Mouse (Mus musculus): ENCODE data around the gene Gm20425.

The Gm20425 gene

DNA sequence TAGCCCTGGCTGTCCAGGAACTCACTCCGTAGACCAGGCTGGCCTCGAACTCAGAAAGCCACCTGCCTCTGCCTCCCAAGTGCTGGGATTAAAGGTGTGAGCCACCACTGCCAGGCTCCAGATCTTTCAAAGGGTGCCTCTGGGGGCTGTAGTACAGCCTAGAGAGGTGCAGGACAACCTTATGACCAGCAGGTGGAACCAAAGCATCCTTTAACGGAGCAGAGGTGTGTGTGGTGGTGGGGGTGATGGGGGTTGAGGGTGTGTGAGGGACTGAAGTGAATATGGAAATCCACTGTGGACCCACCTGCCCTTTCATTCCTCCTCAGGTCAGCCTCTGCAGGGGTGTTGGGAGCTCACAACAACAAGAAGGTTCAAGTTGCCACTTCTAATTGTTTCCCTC, 4.6 kb downstream of the Gm20425 start:
- peak; percentile 76 for DNase-seq (ENCODE audit: low read depth, low spot score)

- DNase-seq (ENCODE audit: low read depth, low spot score): no peak
Observed at GRCm38 (mm10) chr9:103224721-103225120, 5.4 kb downstream of the Gm20425 start.

GRCm38 (mm10) chr9:103214281-103214680, 15.8 kb downstream of the Gm20425 start:
- DNase-seq (ENCODE audit: low read depth, low spot score): no peak

DNA sequence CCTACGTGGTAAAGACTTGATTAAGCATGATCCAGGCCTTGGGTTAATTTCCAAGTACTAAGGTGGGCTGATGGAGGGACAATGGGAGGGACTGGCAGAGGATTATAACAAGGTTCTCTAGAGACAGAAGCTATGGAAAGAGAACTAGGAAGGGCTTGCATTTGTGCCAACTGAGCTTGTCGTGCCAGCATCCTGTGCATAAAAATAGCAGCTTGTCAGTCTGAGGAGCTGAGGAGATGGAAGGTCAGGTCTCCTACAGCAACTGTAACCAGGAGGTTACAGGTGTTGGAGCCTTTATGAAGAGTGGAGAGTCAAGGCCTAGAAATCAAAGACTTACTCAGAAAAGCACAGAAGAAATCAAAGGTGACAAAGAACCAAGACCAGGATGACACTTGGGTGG, 16.5 kb downstream of the Gm20425 start:
- no peak for DNase-seq (ENCODE audit: low read depth, low spot score)

DNA sequence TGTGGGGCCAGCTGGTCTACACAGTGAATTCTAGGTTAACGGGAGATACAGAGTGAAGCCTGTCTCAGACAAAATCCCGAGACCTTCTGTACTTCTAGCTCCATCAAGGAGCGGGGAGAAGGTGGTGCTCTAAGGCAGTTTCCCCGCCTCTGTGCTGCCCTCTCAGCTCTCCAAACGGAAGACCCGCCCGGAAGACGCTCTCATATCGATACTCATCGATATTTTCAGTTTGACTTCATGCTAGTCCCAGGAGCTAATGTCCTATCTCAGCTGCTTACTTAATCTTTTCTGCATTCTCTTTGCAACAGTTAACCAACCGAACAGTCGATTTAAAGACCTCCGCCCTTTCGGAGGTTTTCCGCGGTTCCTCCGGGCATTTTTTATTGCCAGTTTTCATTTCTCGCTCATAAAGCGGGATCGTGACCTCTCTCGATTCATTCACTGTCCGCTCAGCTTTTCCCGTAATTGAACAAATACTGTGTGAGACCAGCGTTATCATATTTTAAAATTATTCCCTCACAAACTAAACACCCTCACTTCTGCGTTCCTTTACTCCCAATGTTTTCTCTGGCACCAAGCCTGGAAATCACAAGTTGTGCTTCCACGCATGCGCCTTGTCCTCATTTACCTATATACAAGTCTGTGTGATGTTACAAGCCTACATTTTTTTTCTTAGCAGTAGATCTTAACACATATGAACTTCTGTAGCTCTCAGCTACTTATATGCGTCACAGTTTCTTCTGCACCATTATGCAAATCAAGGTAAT, 17.3 kb downstream of the Gm20425 start:
- no peak for DNase-seq (ENCODE audit: low read depth, low spot score)

DNA sequence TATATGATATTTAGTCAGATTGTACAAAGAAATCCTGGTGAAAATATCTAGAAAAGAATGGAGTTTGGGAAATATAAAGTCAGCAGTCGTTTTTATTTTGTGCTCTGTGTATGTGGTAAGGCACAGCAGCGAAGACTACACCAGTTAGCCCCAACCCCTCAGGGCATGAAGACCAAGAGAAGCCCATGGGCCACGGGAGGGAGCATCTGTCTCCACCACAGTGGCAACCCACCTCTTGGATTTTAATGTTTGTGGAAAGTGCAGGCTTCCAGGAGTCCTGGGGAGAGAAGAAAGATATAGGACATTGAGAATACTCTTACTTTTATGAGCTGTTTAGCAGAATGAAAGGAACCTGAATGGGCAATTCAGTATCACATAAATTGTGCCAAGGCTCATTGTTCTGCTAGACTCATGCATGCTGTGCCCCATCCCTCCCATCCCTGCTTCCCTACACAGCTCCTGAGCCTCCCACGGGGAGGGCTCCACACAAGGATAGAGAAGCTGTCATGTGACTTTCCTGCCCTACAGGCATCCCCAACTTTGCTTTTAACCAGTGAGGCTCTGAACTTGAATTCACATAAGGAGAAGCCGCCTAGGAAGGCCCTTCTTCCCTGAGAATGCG, 21.2 kb downstream of the Gm20425 start:
- DNase-seq (ENCODE audit: low read depth, low spot score): no peak

DNA sequence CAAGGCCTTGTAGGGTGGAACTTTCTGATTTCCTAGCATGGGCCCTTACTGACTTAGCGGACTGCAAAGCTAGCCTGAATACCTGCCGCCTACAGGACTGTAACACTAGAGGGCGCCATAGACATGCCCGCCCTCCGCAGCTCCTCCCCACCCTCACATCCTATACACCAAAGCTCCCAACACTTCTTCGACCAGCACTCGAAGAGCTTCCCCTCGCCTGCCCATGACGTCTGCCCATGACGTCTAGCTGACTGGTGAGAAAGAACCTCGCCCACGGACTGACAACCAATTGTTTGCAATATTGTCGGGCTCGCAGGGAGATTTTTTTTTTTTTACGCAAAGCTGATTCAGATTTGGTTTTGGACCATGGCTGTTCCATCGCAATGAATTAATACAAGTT, 22.3 kb downstream of the Gm20425 start:
- peak; percentile 84 for DNase-seq (ENCODE audit: low read depth, low spot score)

DNA sequence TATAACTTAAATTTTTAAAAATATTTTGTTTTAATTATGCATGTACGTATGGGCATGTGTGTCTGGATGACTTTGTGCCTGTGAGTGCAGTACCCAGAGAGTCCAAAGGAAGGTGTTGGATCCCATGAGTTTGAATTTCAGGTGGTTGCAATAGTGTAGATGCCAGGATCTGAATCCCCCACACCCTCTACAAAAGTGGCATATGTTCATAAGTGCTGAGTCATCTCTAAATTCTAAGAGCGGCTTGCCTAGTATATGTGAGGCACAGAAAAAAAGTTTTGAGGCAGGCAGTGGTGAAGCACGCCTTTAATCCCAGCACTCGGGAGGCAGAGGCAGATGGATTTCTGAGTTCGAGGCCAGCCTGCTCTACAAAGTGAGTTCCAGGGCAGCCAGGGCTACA, 24.3 kb downstream of the Gm20425 start:
- DNase-seq (ENCODE audit: low read depth, low spot score): no peak

GRCm38 (mm10) chr9:103201561-103202260, 28.4 kb downstream of the Gm20425 start, which contains the start of gene Srprb:
Srprb (minus strand) TSS chr9:103202137.
- peak; percentile 94 for DNase-seq (ENCODE audit: low read depth, low spot score)

DNA sequence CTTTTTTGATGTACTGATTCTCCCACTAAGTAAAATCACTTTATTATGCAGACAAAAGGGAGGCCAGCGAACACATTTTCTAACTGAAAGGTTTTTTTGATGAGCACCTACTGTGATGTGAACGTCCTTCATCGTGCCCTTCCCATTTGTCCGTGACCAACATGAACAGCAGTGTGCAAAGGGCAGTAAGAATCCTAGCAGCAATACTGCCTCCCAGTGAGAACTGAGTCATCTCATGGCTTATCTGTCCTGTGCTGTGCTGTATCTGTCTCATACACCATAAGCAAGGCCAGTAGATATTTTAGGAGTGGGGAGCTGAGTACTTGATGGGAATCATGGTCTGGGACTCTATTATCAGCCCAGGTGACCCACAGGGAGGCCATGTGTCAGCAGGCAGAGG, 41.7 kb downstream of the Gm20425 start:
- no peak for DNase-seq (ENCODE audit: low read depth, low spot score)

DNA sequence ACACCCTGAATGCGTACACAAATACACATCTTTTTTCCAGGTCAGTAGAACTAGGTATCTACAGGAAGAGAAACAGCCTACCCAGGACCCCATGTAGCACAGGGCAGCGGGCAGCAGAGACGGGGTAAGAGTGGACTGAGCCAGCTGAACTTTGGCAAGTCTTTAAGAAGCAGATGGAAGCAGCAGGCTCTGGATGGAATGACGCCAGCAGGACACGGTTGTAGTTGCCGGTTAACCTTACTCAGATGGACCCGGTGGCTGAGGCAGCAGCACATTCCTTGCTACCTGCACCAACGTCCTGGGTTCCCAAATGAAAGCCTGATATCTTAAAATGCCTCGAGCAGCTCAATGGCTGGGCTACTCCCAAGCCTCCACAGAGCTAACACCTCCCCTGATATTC, 43.4 kb downstream of the Gm20425 start:
- no peak for DNase-seq (ENCODE audit: low read depth, low spot score)

DNA sequence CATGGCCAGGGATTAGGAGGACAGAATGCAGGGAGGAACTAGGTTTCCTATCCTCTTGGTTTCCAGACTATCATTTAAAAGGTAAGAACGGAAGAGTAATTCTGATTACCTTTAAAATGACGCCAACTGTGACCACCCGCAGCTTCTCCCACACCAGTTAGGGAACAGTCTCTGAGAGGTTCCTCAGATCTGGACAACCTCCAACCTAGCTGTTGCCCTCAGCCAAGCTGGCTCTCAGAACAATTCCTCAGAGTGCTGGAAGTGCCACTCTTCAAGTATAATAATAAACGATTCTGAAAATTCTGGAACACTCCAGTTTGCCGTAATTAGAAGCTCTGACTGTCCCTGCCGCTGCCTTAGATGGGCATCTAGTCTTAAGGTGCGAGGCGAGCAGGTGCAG, 44.2 kb downstream of the Gm20425 start:
- DNase-seq (ENCODE audit: low read depth, low spot score): no peak

GRCm38 (mm10) chr9:103184855-103185254, 45.3 kb downstream of the Gm20425 start:
- peak; percentile 93 for DNase-seq (ENCODE audit: low read depth, low spot score)

DNA sequence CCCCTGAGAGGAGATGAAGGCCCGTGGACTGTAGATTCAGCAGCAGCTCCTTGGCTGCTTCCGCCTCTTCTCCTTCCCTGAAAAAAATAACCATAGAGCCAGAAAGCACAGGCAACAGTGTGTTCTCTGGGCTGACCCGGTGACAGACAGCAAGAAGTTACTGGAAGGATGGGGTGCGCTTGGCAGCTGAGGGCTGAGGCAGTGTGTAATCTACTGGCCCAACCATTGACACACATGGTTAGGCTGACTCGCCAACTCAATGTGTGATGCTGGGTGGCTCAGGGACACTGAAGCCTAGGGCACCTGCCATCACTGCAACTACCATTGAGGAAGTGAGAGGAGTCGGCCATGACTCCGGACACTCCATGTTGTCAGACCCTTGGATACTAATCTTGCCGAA, 48.2 kb downstream of the Gm20425 start:
- DNase-seq (ENCODE audit: low read depth, low spot score): no peak

DNA sequence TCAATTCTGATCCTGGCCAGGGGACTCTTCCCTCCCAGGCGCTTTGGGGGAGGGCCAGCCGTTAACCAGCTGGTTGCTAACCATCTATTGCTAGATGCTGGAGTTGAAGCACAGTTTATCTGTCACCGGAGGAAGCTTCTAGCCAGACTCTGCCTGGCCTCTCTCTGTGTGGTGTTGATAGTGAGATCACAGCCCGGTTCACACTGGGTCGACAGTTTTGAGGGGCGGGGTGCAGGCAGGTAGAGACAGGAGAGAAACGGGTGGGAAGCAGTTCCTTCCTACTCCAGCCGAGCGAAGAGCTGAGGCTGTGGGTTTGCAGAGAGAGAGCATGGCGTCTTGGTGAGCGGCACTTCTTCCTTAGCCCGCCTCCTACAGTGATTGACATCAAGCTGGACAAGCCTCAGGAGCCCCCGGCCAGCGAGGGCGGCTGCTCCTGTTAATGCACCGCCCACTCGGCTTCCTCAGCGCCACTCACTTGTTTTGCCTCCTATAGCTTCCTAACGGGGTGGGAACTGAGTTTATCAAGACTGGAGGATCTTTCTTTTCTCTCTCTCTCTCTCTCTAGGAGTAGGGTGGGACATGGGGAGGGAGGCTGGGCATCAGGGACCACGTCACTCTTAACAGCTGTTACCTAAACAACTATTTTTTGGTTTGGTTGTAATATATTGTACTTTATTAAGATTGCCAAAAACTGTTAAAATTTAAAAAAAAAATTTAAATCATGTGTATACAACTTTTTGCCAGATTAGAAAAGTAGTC, 49.1 kb downstream of the Gm20425 start:
- DNase-seq (ENCODE audit: low read depth, low spot score): peak; percentile 91

GRCm38 (mm10) chr9:103180303-103180702, 49.8 kb downstream of the Gm20425 start:
- DNase-seq (ENCODE audit: low read depth, low spot score): no peak

DNA sequence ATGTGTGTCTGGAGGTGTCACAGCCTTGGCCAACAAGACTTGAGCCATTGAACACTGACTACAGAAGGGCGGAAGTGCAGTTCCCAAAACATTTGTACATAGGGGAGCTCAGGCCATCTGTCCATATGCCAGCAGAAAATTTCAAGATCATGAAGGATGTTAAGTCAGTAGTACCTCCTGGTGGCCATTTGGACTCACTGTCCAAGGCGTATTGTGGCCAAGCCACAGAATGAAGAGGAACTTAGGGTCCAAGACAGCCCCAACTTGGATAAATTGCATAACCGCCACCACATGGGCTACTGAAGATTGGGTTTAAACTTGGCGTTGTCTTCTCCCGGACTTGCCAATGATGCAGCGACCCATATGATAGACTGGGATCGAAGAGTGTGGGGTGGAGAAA, 54.4 kb downstream of the Gm20425 start:
- DNase-seq (ENCODE audit: low read depth, low spot score): peak; percentile 35

DNA sequence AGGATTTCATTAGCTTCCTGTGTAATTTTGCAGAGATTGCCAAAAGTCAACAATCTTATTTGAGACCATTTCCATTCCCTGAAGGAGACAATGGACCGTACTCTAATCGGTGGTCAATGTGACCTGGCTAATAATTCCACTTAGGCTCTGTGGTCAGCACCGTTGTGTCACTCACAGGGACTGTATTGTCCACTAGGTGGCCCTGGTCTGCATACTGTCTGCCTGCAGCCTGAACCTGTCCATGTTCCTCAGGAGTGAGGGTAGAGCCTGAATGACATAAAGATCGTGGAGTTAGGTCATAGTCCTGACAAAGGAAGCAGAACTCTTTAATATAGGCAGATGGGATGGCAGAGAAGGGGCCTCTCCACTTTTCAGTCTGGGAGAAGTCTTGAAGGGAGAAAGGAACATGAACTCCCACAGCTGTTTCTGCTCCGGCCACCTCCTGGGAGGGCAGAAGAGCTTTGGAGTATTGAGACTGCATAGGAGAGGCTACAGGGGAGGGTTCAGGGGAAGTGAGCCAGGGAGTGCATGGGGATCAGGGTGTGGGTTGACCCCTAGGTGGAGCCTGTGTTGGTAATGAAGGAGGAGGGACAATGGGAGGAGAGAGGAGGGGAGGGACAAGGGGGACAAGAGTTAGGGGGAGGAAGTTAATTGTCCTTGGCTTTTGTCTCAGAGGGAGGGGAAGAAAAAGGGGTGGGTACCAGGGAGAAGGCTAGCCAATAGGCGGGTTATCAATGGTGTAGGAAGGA, 55.2 kb downstream of the Gm20425 start:
- DNase-seq (ENCODE audit: low read depth, low spot score): peak; percentile 88

- DNase-seq (ENCODE audit: low read depth, low spot score): no peak
Observed at GRCm38 (mm10) chr9:103168771-103169170, 61.3 kb downstream of the Gm20425 start.

GRCm38 (mm10) chr9:103168046-103168445, 62.1 kb downstream of the Gm20425 start:
- no peak for DNase-seq (ENCODE audit: low read depth, low spot score)

- no peak for DNase-seq (ENCODE audit: low read depth, low spot score)
Observed at GRCm38 (mm10) chr9:103163806-103164205, 66.3 kb downstream of the Gm20425 start.

All from R1 (cell line).